Mouse (Mus musculus) left cerebral cortex, postnatal 10 days (tissue): ENCODE data around the gene Dppa1. TPM values are rescaled to one million over a fixed set of nuclear protein-coding genes. Genes with fewer than 3 reads are reported as not detected.
"Not testable (repeated sequence)": the region's sequence is repeated elsewhere in the genome, so short reads cannot be mapped to it uniquely, and the experiment has no call there.

Experiments
- DNase-seq, 2 experiments: peaks; one replicate each; pipeline ENCODE4 v3.0.0; 2021 to 2022; ENCODE audit warnings: low spot score in 2 of 2, mixed read lengths in 1 of 2; ENCODE audit errors: extremely low spot score in 1 of 2
- intact Hi-C: fragments of 180-260 bp; cut with DNase I; formaldehyde crosslinking; loops from one replicate; pipeline ENCODE4 v1.15.1; 2025
- total RNA-seq, 2 experiments: library from RNA; stranded (reverse); gene quantifications; 2 replicates each; pipeline ENCODE4 v1.2.3; 2021

Gene Dppa1
- not detected for total RNA-seq

GRCm38 (mm10) chr11:46629211-46629795, at the start of gene Dppa1:
Dppa1 (minus strand) TSS chr11:46629261.
- intact Hi-C loops: loop anchor here (1.0 kb wide), 1 partner anchor 20 kb away; no protein-coding TSS in a partner anchor

GRCm38 (mm10) chr11:46667938-46668337, 38.9 kb upstream of the Dppa1 start:
- DNase-seq: no peak
- intact Hi-C loops: no loop called here

More at GRCm38 (mm10) chr11:46629211-46629795, at the start of gene Dppa1:
- DNase-seq: no peak

GRCm38 (mm10) chr11:46667105-46667504, 38.0 kb upstream of the Dppa1 start:
- intact Hi-C loops: no loop called here
- DNase-seq: no peak

GRCm38 (mm10) chr11:46665599-46666522, 36.8 kb upstream of the Dppa1 start:
- intact Hi-C loops: no loop called here
- peak in 1 of 2 experiments; percentile 23 for DNase-seq

- intact Hi-C loops: no loop called here
- no peak for DNase-seq
These were observed 34.2 kb upstream of the Dppa1 start for GRCm38 (mm10) chr11:46663215-46663614.

- no peak for DNase-seq
- intact Hi-C loops: no loop called here
These were observed 23.4 kb upstream of the Dppa1 start for GRCm38 (mm10) chr11:46652476-46652875.

GRCm38 (mm10) chr11:46649655-46650054, 20.6 kb upstream of the Dppa1 start:
- DNase-seq: not testable (repeated sequence)
- intact Hi-C loops: loop anchor here (1.0 kb wide), 1 partner anchor 20 kb away; the partner anchor contains the start of gene Dppa1

GRCm38 (mm10) chr11:46644824-46645223, 15.8 kb upstream of the Dppa1 start:
- intact Hi-C loops: no loop called here

GRCm38 (mm10) chr11:46636568-46636967, 7.5 kb upstream of the Dppa1 start:
- intact Hi-C loops: loop anchor here (10.0 kb wide), 1 partner anchor 192 kb away; no protein-coding TSS in a partner anchor
- no peak for DNase-seq

More at GRCm38 (mm10) chr11:46644824-46645223, 15.8 kb upstream of the Dppa1 start:
- no peak for DNase-seq

GRCm38 (mm10) chr11:46635516-46635915, 6.5 kb upstream of the Dppa1 start:
- intact Hi-C loops: loop anchor here (10.0 kb wide), 1 partner anchor 191 kb away; no protein-coding TSS in a partner anchor
- not testable (repeated sequence) for DNase-seq

GRCm38 (mm10) chr11:46631635-46632034, 2.6 kb upstream of the Dppa1 start:
- intact Hi-C loops: loop anchor here (10.0 kb wide), 1 partner anchor 187 kb away; no protein-coding TSS in a partner anchor
- peak in 1 of 2 experiments; percentile 52 for DNase-seq

- no peak for DNase-seq
- intact Hi-C loops: no loop called here
These were observed 8.5 kb downstream of the Dppa1 start for GRCm38 (mm10) chr11:46620414-46621168.

- peak in 1 of 2 experiments; percentile 14 for DNase-seq
- intact Hi-C loops: no loop called here
These were observed 9.1 kb downstream of the Dppa1 start for GRCm38 (mm10) chr11:46619929-46620328.

- DNase-seq: no peak
- intact Hi-C loops: no loop called here
These were observed 36.6 kb downstream of the Dppa1 start for GRCm38 (mm10) chr11:46592416-46592815.

GRCm38 (mm10) chr11:46582741-46583140, 46.3 kb downstream of the Dppa1 start:
- intact Hi-C loops: no loop called here
- no peak for DNase-seq

- DNase-seq: no peak
- intact Hi-C loops: no loop called here
These were observed 48.6 kb downstream of the Dppa1 start for GRCm38 (mm10) chr11:46580428-46580827.

- intact Hi-C loops: no loop called here
These were observed 50.2 kb downstream of the Dppa1 start for GRCm38 (mm10) chr11:46578771-46579281.

GRCm38 (mm10) chr11:46571327-46571726, 57.7 kb downstream of the Dppa1 start, which contains the start of gene BC053393:
BC053393 (plus strand) TSS chr11:46571536.
- intact Hi-C loops: no loop called here
- DNase-seq: no peak

More at GRCm38 (mm10) chr11:46578771-46579281, 50.2 kb downstream of the Dppa1 start:
- DNase-seq: no peak

- intact Hi-C loops: no loop called here
These were observed 60.0 kb downstream of the Dppa1 start for GRCm38 (mm10) chr11:46569107-46569506.

More at GRCm38 (mm10) chr11:46569107-46569506, 60.0 kb downstream of the Dppa1 start:
- no peak for DNase-seq
